Mouse (Mus musculus): Measurements from ENCODE around the gene Vmn2r98. TPM values are rescaled to one million over a fixed set of nuclear protein-coding genes. Genes with fewer than 3 reads are reported as not detected.
"Not testable (repeated sequence)": the region's sequence is repeated elsewhere in the genome, so short reads cannot be mapped to it uniquely, and the experiment has no call there.

The Vmn2r98 gene
- not detected for polyA plus RNA-seq (2017; shearing (Covaris generic))

- not testable (repeated sequence) for ATAC-seq
Measured at GRCm38 (mm10) chr17:19053160-19053559, at the start of gene Vmn2r98. Vmn2r98 (plus strand) TSS chr17:19053460.

- peak; percentile 23 for ATAC-seq
Measured at GRCm38 (mm10) chr17:19031441-19031840, 21.8 kb upstream of the Vmn2r98 start.

GRCm38 (mm10) chr17:19031962-19032361 is 21.3 kb upstream of the Vmn2r98 start:
- peak; percentile 51 for ATAC-seq

GRCm38 (mm10) chr17:19032721-19033120 is 20.5 kb upstream of the Vmn2r98 start:
- ATAC-seq: no peak

Other genes with a start within 250 kb of the Vmn2r98 start
- 1 to 10 TPM; 4.2 to 7.0 TPM for gene Vmn2r97, start 139.2 kb upstream of the Vmn2r98 start, polyA plus RNA-seq (2017; shearing (Covaris generic))

All from CD4-positive, CD25-positive, alpha-beta regulatory T cell, adult 4 months (primary cell).